Mouse (Mus musculus) cerebellum, postnatal 14 days (tissue): Measurements from ENCODE around the gene Polr2h.

Experiments
- DNase-seq, 2 experiments: peaks; one replicate each; pipeline ENCODE4 v3.0.0; 2021; ENCODE audit warnings: mixed read lengths in 2 of 2

Polr2h gene

GRCm38 (mm10) chr16:20723247-20723646 lies 5.8 kb downstream of the Polr2h start:
- no peak for DNase-seq

- DNase-seq, result peak in 1 of 2 experiments; percentile 48
Observed at GRCm38 (mm10) chr16:20724338-20724748, 6.9 kb downstream of the Polr2h start.

GRCm38 (mm10) chr16:20725321-20725720 lies 7.9 kb downstream of the Polr2h start:
- DNase-seq, result no peak

GRCm38 (mm10) chr16:20725750-20726149 lies 8.3 kb downstream of the Polr2h start:
- no peak for DNase-seq

GRCm38 (mm10) chr16:20726384-20726783 lies 8.9 kb downstream of the Polr2h start:
- DNase-seq, result no peak

GRCm38 (mm10) chr16:20730293-20730711 lies 12.8 kb downstream of the Polr2h start:
- DNase-seq, result no peak

- DNase-seq, result peak in 1 of 2 experiments; percentile 19
Observed at GRCm38 (mm10) chr16:20731688-20732087, 14.2 kb downstream of the Polr2h start.

GRCm38 (mm10) chr16:20732251-20732924 lies 14.9 kb downstream of the Polr2h start:
- DNase-seq, result peak in 1 of 2 experiments; percentile 77

GRCm38 (mm10) chr16:20732925-20733730 lies 15.7 kb downstream of the Polr2h start, which contains the start of gene Chrd:
TSS of gene Chrd (plus strand) at chr16:20733127.
- DNase-seq, result peak; percentile 78 to 83

GRCm38 (mm10) chr16:20733731-20734730 lies 16.6 kb downstream of the Polr2h start, which contains the start of gene Thpo:
TSS of gene Thpo (minus strand) at chr16:20734511.
- DNase-seq, result peak; percentile 55 to 57

GRCm38 (mm10) chr16:20735651-20736050 lies 18.2 kb downstream of the Polr2h start:
- DNase-seq, result peak in 1 of 2 experiments; percentile 43

- no peak for DNase-seq
Observed at GRCm38 (mm10) chr16:20736168-20736567, 18.7 kb downstream of the Polr2h start.

- peak in 1 of 2 experiments; percentile 57 for DNase-seq
Observed at GRCm38 (mm10) chr16:20736823-20737222, 19.4 kb downstream of the Polr2h start.

GRCm38 (mm10) chr16:20739845-20740244 lies 22.4 kb downstream of the Polr2h start:
- DNase-seq, result no peak

- peak; percentile 46 to 67 for DNase-seq
Observed at GRCm38 (mm10) chr16:20746641-20747040, 29.2 kb downstream of the Polr2h start.

- no peak for DNase-seq
Observed at GRCm38 (mm10) chr16:20750518-20750917, 33.1 kb downstream of the Polr2h start.

- DNase-seq, result no peak
Observed at GRCm38 (mm10) chr16:20756052-20756451, 38.6 kb downstream of the Polr2h start.

GRCm38 (mm10) chr16:20757385-20757784 lies 39.9 kb downstream of the Polr2h start:
- DNase-seq, result no peak

- DNase-seq, result peak; percentile 85 to 92
Observed at GRCm38 (mm10) chr16:20761681-20762080, 44.2 kb downstream of the Polr2h start.

- peak; percentile 59 to 74 for DNase-seq
Observed at GRCm38 (mm10) chr16:20765244-20765643, 47.8 kb downstream of the Polr2h start.
